Mouse (Mus musculus): Measurements from ENCODE around the gene Map7d1. TPM values are rescaled to one million over a fixed set of nuclear protein-coding genes. Genes with fewer than 3 reads are reported as not detected.

Gene Map7d1
- polyA plus RNA-seq, 1 experiment from 2014 or later: 85.3 TPM

DNA sequence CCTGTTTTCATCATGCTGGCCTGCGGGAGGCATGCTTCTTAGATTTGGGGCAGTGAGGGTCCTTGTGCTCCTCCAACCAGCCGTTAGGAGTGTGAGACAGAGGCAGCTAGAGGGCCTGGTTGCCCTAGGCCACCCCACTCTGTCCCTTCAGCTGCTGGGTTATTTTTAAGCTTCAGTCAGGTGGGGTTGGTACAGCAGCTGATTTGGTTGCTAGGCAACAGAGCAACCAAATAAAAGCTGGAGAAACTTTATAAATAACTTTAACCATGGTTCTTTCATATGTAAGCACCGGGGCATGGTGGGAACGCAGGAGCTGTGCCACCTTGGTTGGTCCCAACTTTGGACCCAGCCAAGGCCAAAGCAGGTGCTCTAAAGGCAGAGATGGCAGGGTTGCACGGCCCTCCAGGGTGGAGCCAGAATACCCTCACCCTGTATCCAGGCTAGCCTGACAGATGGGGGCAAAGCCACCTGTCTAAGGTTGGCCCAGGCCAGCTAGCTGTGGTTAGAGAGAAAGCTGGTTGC, 18.4 kb downstream of the Map7d1 start:
- H3K9me3 ChIP-seq (ENCODE audit: control insufficient read depth, low read length): no peaks in the 10 kb centered on the region
- no peak overlapping the region for H3K9ac ChIP-seq (replicated peaks; ENCODE audit: low read length)
- DNase-seq (no peak), ATAC-seq (ENCODE audit: low FRiP score, low TSS enrichment) (no peak)
- no peak overlapping the region for H3K4me3 ChIP-seq (replicated peaks; ENCODE audit: low read depth, low read length)
- no peaks in the 10 kb centered on the region for H3K4me1 ChIP-seq (ENCODE audit: control insufficient read depth, insufficient read depth, low read length)
- H3K27ac ChIP-seq (replicated peaks; ENCODE audit: low read depth, low read length): no peak overlapping the region
- WGBS: 65% methylated on average over 5 of the region's 5 CpGs
- H3K27me3 ChIP-seq (ENCODE audit: control insufficient read depth, insufficient read depth, low read length): no peaks in the 10 kb centered on the region
- no peak overlapping the region for H3K4me2 ChIP-seq (ENCODE audit: low read length)
- peaks cover 99% of the 10 kb centered on the region for H3K36me3 ChIP-seq (ENCODE audit: control insufficient read depth, insufficient read depth, low read length)

DNA sequence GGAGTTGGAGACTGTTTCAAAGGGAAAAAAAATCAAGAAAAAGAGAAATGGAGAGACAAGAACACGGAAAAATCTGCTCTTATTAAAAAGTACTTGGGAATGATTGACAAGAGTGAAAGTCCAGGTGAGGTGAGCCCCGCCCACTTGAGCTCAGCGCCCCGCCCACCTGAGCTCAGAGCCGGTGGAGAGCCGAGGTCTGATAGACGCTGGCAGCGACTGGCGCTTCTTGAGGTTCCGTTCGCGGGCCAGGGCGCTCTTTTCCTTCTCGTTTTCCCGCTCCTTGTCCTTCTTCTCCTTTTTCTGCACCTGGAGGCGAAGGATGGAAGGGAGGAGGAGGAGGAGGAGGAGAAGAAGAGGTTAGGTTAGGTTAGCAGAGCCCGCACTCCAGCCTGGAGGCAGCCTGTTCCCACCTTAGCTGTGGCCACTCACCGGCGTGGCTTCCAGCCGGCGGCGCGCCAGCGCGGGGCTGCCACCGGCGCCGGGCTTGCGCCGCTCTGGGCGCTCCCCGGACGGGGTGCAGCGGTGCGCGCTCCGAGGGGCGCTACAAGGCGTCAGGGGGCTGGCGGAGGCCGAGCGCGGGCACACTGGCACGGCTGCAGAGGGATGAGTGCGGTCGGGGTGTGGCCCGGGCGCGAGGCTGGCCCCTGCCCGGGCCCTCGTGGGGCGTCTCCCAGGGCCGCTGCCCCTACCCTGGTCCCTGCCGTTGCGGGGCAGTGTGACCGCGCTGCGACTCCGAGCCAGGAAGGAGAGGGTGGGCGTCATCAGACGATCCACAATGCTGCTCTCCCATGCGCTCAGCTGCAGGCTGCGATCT, 19.5 kb downstream of the Map7d1 start:
- H3K36me3 ChIP-seq (ENCODE audit: control insufficient read depth, insufficient read depth, low read length): peaks cover 100% of the 10 kb centered on the region
- H3K4me3 ChIP-seq (replicated peaks; ENCODE audit: low read depth, low read length): no peak overlapping the region
- H3K27me3 ChIP-seq (ENCODE audit: control insufficient read depth, insufficient read depth, low read length): no peaks in the 10 kb centered on the region
- H3K9me3 ChIP-seq (ENCODE audit: control insufficient read depth, low read length): no peaks in the 10 kb centered on the region
- no peak overlapping the region for H3K27ac ChIP-seq (replicated peaks; ENCODE audit: low read depth, low read length)
- H3K4me1 ChIP-seq (ENCODE audit: control insufficient read depth, insufficient read depth, low read length): no peaks in the 10 kb centered on the region
- no peak overlapping the region for H3K4me2 ChIP-seq (ENCODE audit: low read length)
- ATAC-seq (ENCODE audit: low FRiP score, low TSS enrichment) (no peak), DNase-seq (no peak)
- H3K9ac ChIP-seq (replicated peaks; ENCODE audit: low read length): no peak overlapping the region
- WGBS: 60% methylated on average over 62 of the region's 63 CpGs

DNA sequence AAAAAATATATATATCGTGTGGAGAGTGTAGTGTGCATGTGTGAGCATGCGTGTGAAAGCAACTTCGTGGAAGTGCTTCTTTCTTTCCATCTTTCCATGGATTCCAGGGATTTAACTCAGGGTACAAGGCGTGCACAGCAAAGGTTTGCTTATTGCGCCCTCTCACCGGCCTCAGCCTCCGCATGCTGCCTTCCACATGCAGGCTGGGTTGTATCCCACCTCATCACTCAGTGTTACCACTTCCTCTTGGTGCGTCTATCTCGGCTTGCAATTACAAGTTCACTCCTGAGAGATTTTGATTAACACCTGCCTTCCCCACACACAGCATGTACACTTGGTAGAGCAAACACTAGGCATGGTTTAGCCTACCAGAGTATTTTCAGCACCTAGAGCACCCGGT, 21.0 kb downstream of the Map7d1 start:
- no peak overlapping the region for H3K9ac ChIP-seq (replicated peaks; ENCODE audit: low read length)
- H3K27ac ChIP-seq (replicated peaks; ENCODE audit: low read depth, low read length): no peak overlapping the region
- no peak overlapping the region for H3K4me2 ChIP-seq (ENCODE audit: low read length)
- 95% methylated on average over 10 of the region's 10 CpGs for WGBS
- no peak overlapping the region for H3K4me3 ChIP-seq (replicated peaks; ENCODE audit: low read depth, low read length)
- H3K4me1 ChIP-seq (ENCODE audit: control insufficient read depth, insufficient read depth, low read length): no peaks in the 10 kb centered on the region
- no peaks in the 10 kb centered on the region for H3K27me3 ChIP-seq (ENCODE audit: control insufficient read depth, insufficient read depth, low read length)
- H3K9me3 ChIP-seq (ENCODE audit: control insufficient read depth, low read length): no peaks in the 10 kb centered on the region
- DNase-seq (no peak), ATAC-seq (ENCODE audit: low FRiP score, low TSS enrichment) (no peak)
- H3K36me3 ChIP-seq (ENCODE audit: control insufficient read depth, insufficient read depth, low read length): peaks cover 100% of the 10 kb centered on the region

DNA sequence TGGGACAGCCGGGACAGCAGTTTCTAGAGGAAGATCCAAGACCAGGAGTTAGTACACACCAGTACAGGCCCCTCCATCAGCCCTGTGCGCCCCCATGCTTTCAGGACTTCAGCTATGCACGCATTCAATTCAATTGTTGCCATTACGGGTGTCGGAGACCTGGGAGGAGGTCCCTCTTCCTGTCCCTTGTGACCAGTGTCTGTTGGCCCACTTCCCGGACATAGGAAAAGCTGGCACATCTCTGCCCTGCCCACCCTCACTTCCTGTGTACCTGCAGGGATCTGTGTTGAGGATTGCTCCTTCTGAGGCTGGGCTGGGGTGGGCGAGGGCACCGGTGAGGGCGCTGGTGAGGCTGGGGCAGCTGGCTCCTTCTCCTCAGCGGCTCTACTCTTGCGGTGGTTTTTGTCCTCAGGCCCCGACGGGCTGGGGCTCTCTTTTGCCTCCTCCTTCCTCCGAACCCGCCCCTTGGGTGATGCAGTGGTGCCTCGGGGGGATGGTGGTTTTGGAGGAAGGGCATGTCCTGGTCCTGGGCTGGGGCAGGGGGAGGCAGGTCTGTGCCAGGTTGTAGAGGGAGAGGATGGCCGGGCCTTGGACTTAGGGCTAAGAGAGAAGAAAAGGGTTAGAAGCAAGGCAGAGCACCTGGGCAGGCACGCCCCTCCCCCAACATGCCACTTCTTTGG, 21.5 kb downstream of the Map7d1 start:
- Histone ChIP-seq H3K27me3 (ENCODE audit: control insufficient read depth, insufficient read depth, low read length) (no peaks in the 10 kb centered on the region), H3K4me2 (ENCODE audit: low read length) (no peak overlapping the region), H3K4me3 (replicated peaks; ENCODE audit: low read depth, low read length) (no peak overlapping the region), H3K9me3 (ENCODE audit: control insufficient read depth, low read length) (no peaks in the 10 kb centered on the region), H3K9ac (replicated peaks; ENCODE audit: low read length) (no peak overlapping the region), H3K4me1 (ENCODE audit: control insufficient read depth, insufficient read depth, low read length) (no peaks in the 10 kb centered on the region), H3K27ac (replicated peaks; ENCODE audit: low read depth, low read length) (no peak overlapping the region), H3K36me3 (ENCODE audit: control insufficient read depth, insufficient read depth, low read length) (peaks cover 99% of the 10 kb centered on the region)
- ATAC-seq (ENCODE audit: low FRiP score, low TSS enrichment): no peak
- 87% methylated on average over 18 of the region's 18 CpGs for WGBS
- DNase-seq: no peak

DNA sequence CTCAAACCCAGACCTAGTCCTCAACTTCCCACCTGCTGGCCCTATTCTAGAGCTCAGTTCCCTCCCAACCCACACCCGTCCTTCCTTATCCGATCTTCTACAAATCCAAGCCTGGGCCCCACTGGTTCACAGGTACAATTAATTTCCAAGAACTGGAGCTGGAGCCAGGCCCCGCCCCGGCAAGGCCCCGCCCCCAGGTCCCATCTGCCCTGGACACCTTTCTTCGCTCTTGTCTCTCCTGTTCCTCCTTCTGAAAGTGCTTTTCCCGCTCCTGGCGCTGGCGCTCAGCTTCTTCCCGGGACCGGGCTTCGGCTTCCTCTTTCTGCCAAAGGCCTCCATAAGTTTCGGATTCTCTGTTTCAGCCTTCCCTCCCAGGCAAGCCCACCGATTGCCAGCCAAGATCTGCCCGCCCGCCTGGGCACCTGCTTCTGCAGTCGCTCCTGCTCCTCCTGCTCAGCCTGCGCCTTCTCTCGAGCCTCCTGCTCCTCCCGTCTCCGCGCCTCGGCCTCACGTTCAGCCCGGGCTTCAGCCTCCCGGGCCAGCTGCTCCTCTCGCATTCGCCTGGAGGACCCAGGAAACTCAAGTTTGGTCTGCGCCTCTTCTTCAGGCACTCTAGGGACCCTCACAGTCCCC, 22.4 kb downstream of the Map7d1 start:
- ATAC-seq (ENCODE audit: low FRiP score, low TSS enrichment) (no peak), DNase-seq (no peak)
- Histone ChIP-seq H3K27ac (replicated peaks; ENCODE audit: low read depth, low read length) (no peak overlapping the region), H3K27me3 (ENCODE audit: control insufficient read depth, insufficient read depth, low read length) (no peaks in the 10 kb centered on the region), H3K9ac (replicated peaks; ENCODE audit: low read length) (no peak overlapping the region), H3K9me3 (ENCODE audit: control insufficient read depth, low read length) (no peaks in the 10 kb centered on the region), H3K4me1 (ENCODE audit: control insufficient read depth, insufficient read depth, low read length) (no peaks in the 10 kb centered on the region), H3K4me2 (ENCODE audit: low read length) (no peak overlapping the region), H3K36me3 (ENCODE audit: control insufficient read depth, insufficient read depth, low read length) (peaks cover 91% of the 10 kb centered on the region), H3K4me3 (replicated peaks; ENCODE audit: low read depth, low read length) (no peak overlapping the region)
- WGBS: 92% methylated on average over 29 of the region's 29 CpGs

DNA sequence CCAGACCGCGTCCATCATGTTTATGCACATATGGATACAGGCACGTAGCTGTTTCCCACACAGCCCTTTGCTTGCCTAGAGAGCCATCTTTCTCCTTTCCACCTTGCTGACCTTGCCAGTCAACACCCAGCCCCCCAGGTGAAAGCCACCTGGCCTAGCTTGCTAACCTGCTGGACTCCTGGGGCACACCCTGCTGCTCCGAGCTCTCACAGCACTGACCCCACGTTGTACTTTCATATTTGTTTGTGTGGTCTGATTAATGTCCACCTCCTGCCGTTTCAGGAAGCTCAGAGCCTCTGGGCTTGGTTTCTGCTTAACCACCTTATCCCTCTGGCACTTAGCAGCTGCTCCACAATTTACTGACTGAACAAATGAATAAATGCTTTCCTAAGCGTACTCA, 26.2 kb downstream of the Map7d1 start:
- Histone ChIP-seq H3K27ac (replicated peaks; ENCODE audit: low read depth, low read length) (no peak overlapping the region), H3K36me3 (ENCODE audit: control insufficient read depth, insufficient read depth, low read length) (peaks cover 52% of the 10 kb centered on the region)
- 72% methylated on average over 7 of the region's 7 CpGs for WGBS

DNA sequence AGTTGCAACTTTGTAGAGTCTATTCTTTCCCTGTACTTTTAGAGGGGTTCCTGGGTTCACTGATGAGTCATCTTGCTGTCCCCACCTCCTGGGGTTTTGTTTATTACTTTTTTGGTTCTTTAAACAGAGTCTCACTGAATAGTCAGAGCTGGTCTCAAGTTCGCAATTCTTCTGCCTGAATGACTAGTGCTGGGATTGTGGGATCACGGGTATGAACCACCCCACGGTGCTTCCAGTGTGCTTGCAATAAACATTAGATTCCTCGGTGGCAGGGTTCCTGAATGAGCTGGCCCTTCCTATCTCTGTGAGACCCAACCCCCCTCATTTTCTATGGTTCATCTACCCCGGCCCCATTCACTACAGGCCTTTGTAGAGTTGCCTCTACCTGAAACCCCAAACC, 28.0 kb downstream of the Map7d1 start:
- H3K4me3 ChIP-seq (replicated peaks; ENCODE audit: low read depth, low read length): no peak overlapping the region
- ATAC-seq (ENCODE audit: low FRiP score, low TSS enrichment) (no peak), DNase-seq (no peak)
- WGBS: 29% methylated on average over 5 of the region's 5 CpGs
- peaks cover 4% of the 10 kb centered on the region; the same call in 1 of the 2 replicates for H3K4me1 ChIP-seq (ENCODE audit: control insufficient read depth, insufficient read depth, low read length)
- no peak overlapping the region for H3K4me2 ChIP-seq (ENCODE audit: low read length)
- H3K27me3 ChIP-seq (ENCODE audit: control insufficient read depth, insufficient read depth, low read length): no peaks in the 10 kb centered on the region
- peaks cover 34% of the 10 kb centered on the region for H3K36me3 ChIP-seq (ENCODE audit: control insufficient read depth, insufficient read depth, low read length)
- no peaks in the 10 kb centered on the region for H3K9me3 ChIP-seq (ENCODE audit: control insufficient read depth, low read length)
- H3K27ac ChIP-seq (replicated peaks; ENCODE audit: low read depth, low read length): no peak overlapping the region
- no peak overlapping the region for H3K9ac ChIP-seq (replicated peaks; ENCODE audit: low read length)

More for the DNA sequence above, 26.2 kb downstream of the Map7d1 start:
- no peaks in the 10 kb centered on the region for H3K27me3 ChIP-seq (ENCODE audit: control insufficient read depth, insufficient read depth, low read length)
- no peaks in the 10 kb centered on the region for H3K9me3 ChIP-seq (ENCODE audit: control insufficient read depth, low read length)
- H3K4me3 ChIP-seq (replicated peaks; ENCODE audit: low read depth, low read length): no peak overlapping the region
- H3K9ac ChIP-seq (replicated peaks; ENCODE audit: low read length): no peak overlapping the region
- ATAC-seq (ENCODE audit: low FRiP score, low TSS enrichment) (no peak), DNase-seq (no peak)
- H3K4me1 ChIP-seq (ENCODE audit: control insufficient read depth, insufficient read depth, low read length): peaks cover 4% of the 10 kb centered on the region; the same call in 1 of the 2 replicates
- no peak overlapping the region for H3K4me2 ChIP-seq (ENCODE audit: low read length)

DNA sequence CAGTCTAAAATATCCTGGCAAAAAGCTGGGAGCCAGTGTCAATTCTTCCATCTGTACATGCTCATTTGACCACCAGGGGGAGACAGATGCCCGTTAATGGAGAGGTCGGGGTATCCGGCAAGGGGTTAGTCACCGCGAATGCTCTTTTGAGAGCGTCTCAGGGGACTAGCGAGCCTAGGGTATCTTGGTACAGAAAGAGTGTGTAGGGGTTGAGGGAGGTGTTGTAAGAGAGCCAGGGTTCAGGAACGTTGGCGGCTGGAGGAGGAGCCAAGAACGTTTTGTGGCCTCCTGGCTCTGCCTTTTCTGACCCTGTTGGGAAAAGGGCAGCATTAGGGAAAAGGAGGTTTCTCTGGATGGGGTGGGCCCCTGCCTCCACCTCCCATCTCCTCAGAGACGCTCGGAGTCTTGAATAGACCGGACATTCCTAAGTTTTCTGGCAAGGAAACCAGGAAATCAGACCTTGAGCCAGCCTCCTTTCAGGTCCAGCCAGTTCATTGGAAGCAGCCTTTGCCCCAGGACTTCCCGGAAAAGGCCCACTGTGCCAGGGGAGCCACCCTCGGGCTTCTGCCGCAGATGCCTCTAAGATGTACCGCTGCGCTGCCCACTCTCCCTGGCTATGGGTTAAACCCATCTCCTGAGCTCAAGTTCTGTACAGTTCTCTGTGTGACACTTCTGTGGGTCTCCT, 28.9 kb downstream of the Map7d1 start:
- peak overlapping the region; percentile 14; the same call in 1 of the 2 replicates for H3K4me3 ChIP-seq (replicated peaks; ENCODE audit: low read depth, low read length)
- peak overlapping the region; percentile 45 for H3K4me2 ChIP-seq (ENCODE audit: low read length)
- H3K9me3 ChIP-seq (ENCODE audit: control insufficient read depth, low read length): no peaks in the 10 kb centered on the region
- H3K4me1 ChIP-seq (ENCODE audit: control insufficient read depth, insufficient read depth, low read length): peaks cover 4% of the 10 kb centered on the region; the same call in 1 of the 2 replicates
- H3K27me3 ChIP-seq (ENCODE audit: control insufficient read depth, insufficient read depth, low read length): no peaks in the 10 kb centered on the region
- WGBS: 9% methylated on average over 18 of the region's 18 CpGs
- ATAC-seq (ENCODE audit: low FRiP score, low TSS enrichment) (peak; percentile 62; the same call in 1 of the 2 replicates), DNase-seq (peak; percentile 96)
- H3K27ac ChIP-seq (replicated peaks; ENCODE audit: low read depth, low read length): peak overlapping the region; percentile 9; the same call in 1 of the 2 replicates
- H3K9ac ChIP-seq (replicated peaks; ENCODE audit: low read length): no peak overlapping the region; the same call in 1 of the 2 replicates
- H3K36me3 ChIP-seq (ENCODE audit: control insufficient read depth, insufficient read depth, low read length): peaks cover 25% of the 10 kb centered on the region

Data from midbrain, embryonic 14.5 days (tissue).